Mouse (Mus musculus): ENCODE measurements around the gene Serpina3f.

- no peak for TF ChIP-seq POLR2A (IDR thresholded peaks at IDR 0.05; ENCODE audit: control insufficient read depth in 1 of 2, insufficient read depth in 1 of 2, low read depth in 1 of 2, low read length in 2 of 2, poor library complexity in 1 of 2)
- TF ChIP-seq ZMIZ1 (IDR thresholded peaks at IDR 0.05; ENCODE audit: low read depth, low read length): no peak
- TF ChIP-seq USF2 (IDR thresholded peaks at IDR 0.05; ENCODE audit: borderline replicate concordance in 1 of 2, insufficient read depth in 1 of 2, low read depth in 1 of 2, low read length in 2 of 2): no peak
- no peak for TF ChIP-seq MXI1 (IDR thresholded peaks at IDR 0.05; ENCODE audit: low read depth, low read length)
- no peak for TF ChIP-seq CTCF (IDR thresholded peaks at IDR 0.05 in 2 of 3, conservative IDR thresholded peaks at IDR 0.05 in 1 of 3; ENCODE audit: control insufficient read depth in 1 of 3, insufficient read depth in 1 of 3, low read depth in 2 of 3, low read length in 3 of 3, poor library complexity in 1 of 3, severe bottlenecking in 1 of 3)
- no peak for TF ChIP-seq UBTF (IDR thresholded peaks at IDR 0.05; ENCODE audit: borderline replicate concordance, insufficient read depth, low read depth, low read length)
- TF ChIP-seq MAZ (IDR thresholded peaks at IDR 0.05; ENCODE audit: low read depth, low read length): no peak
- TF ChIP-seq HCFC1 (IDR thresholded peaks at IDR 0.05; ENCODE audit: low read depth, low read length): no peak
- TF ChIP-seq ETS1 (IDR thresholded peaks at IDR 0.05; ENCODE audit: low read depth, low read length): no peak
These were observed 9.3 kb downstream of the Serpina3f start for GRCm38 (mm10) chr12:104223690-104224089.

Measured in MEL (cell line).